Mouse (Mus musculus) heart, postnatal 0 days (tissue): ENCODE measurements around the gene Gnaq. TPM values are rescaled to one million over a fixed set of nuclear protein-coding genes. Genes with fewer than 3 reads are reported as not detected.
A peak's percentile ranks its signal among the peaks of the same experiment; 100 is the strongest.

Experiments used
- ATAC-seq: fragments of 200-750 bp; cut with Nextera tagmentation; 2 replicates; pipeline ENCODE4 v1.8.0; 2017; ENCODE audit warnings: low read depth, moderate number of reproducible peaks, moderate library complexity; ENCODE audit not compliant: insufficient read depth
- DNase-seq: peaks from one replicate; pipeline ENCODE4 v3.0.0-alpha.2; 2016; ENCODE audit warnings: low spot score
- H3K27ac ChIP-seq: fragments of 300-500 bp; sonication (generic); 2 replicates; pipeline ENCODE4 v1.5.1; 2014; ENCODE audit warnings: low read depth, mild to moderate bottlenecking
- H3K27me3 ChIP-seq: fragments of 300-500 bp; sonication (generic); 2 replicates; pipeline ENCODE4 v1.6.1; 2014; ENCODE audit warnings: low read length, mixed read lengths; ENCODE audit not compliant: control insufficient read depth, insufficient read depth
- H3K36me3 ChIP-seq: fragments of 300-500 bp; sonication (generic); replicated peaks from 2 replicates; pipeline ENCODE4 v1.6.1; 2014; ENCODE audit warnings: low read length, mixed read lengths; ENCODE audit not compliant: control insufficient read depth, insufficient read depth
- H3K4me1 ChIP-seq: fragments of 300-500 bp; sonication (generic); 2 replicates; pipeline ENCODE4 v1.6.1; 2014; ENCODE audit warnings: antibody characterized with exemption; ENCODE audit not compliant: control insufficient read depth, insufficient read depth
- H3K4me2 ChIP-seq: fragments of 300-500 bp; sonication (generic); 2 replicates; pipeline ENCODE4 v1.6.1; 2014; ENCODE audit warnings: low read depth, mild to moderate bottlenecking, low read length, moderate library complexity
- H3K4me3 ChIP-seq: fragments of 300-500 bp; sonication (generic); 2 replicates; pipeline ENCODE4 v1.5.1; 2014; ENCODE audit warnings: low read depth, low read length
- H3K9ac ChIP-seq: fragments of 300-500 bp; sonication (generic); replicated peaks from 2 replicates; pipeline ENCODE4 v1.6.1; 2014; ENCODE audit warnings: low read depth, low read length, mixed read lengths
- H3K9me3 ChIP-seq: fragments of 300-500 bp; sonication (generic); replicated peaks from 2 replicates; pipeline ENCODE4 v1.6.1; 2016; ENCODE audit warnings: low read length; ENCODE audit not compliant: control insufficient read depth
- CTCF ChIP-seq: IDR thresholded peaks from 2 replicates; pipeline ENCODE4 v1.5.1; 2016; ENCODE audit warnings: antibody characterized with exemption, control low read depth, low read depth
- EP300 ChIP-seq: IDR thresholded peaks from 2 replicates; pipeline ENCODE4 v1.6.1; 2016; ENCODE audit warnings: antibody characterized with exemption, low read depth
- WGBS: fragments of 180-500 bp; shearing (Covaris S2); extraction: QIAGEN DNeasy Blood & Tissue Kit; methylation state at CpG from one replicate; pipeline ENCODE4 v1.1.7; 2014; 5-methylcytosine and 5-hydroxymethylcytosine counted together
- polyA plus RNA-seq: library from polyadenylated mRNA; unstranded; fragments of >200 nt; fragmentation: Nextera tagmentation; extraction: Ambion mirVana; gene quantifications from 2 replicates; pipeline ENCODE4 v1.2.1, GENCODE M21; 2015
- total RNA-seq: library from RNA; depleted of rRNA; stranded (reverse); fragments of >200 nt; gene quantifications from 2 replicates; pipeline ENCODE4 v1.2.3, GENCODE M21; 2014; ENCODE audit warnings: low replicate concordance

The Gnaq gene
- total and polyA plus RNA-seq, 2 experiments from 2014 or later: 12.7 to 24.6 TPM

GRCm38 (mm10) chr19:16379687-16380086, 247.1 kb downstream of the Gnaq start:
- 52% methylated on average over 8 of the region's 8 CpGs for WGBS
- Histone ChIP-seq H3K9ac (no peak overlapping the region), H3K4me3 (no peak overlapping the region), H3K9me3 (no peaks in the 10 kb centered on the region), H3K36me3 (peaks cover 16% of the 10 kb centered on the region), H3K27ac (no peak overlapping the region), H3K27me3 (no peaks in the 10 kb centered on the region), H3K4me1 (no peaks in the 10 kb centered on the region), H3K4me2 (no peak overlapping the region)
- ATAC-seq (no peak), DNase-seq (no peak)
- no peak for TF ChIP-seq EP300
- TF ChIP-seq CTCF: no peak

GRCm38 (mm10) chr19:16382392-16382791, 249.8 kb downstream of the Gnaq start:
- no peak overlapping the region for H3K9ac ChIP-seq
- TF ChIP-seq CTCF (no peak), EP300 (no peak)
- H3K4me3 ChIP-seq: no peak overlapping the region
- H3K36me3 ChIP-seq: peaks cover 16% of the 10 kb centered on the region
- DNase-seq (no peak), ATAC-seq (no peak)
- WGBS: 79% methylated on average over 2 of the region's 2 CpGs
- H3K27ac ChIP-seq: no peak overlapping the region
- H3K4me2 ChIP-seq: no peak overlapping the region
- no peaks in the 10 kb centered on the region for H3K27me3 ChIP-seq
- H3K4me1 ChIP-seq: no peaks in the 10 kb centered on the region
- no peaks in the 10 kb centered on the region for H3K9me3 ChIP-seq

GRCm38 (mm10) chr19:16383127-16383526, 250.5 kb downstream of the Gnaq start:
- no peak for ATAC-seq
- no peaks in the 10 kb centered on the region for H3K9me3 ChIP-seq
- no peaks in the 10 kb centered on the region for H3K27me3 ChIP-seq
- no peak for DNase-seq
- peaks cover 18% of the 10 kb centered on the region for H3K36me3 ChIP-seq
- H3K4me1 ChIP-seq: no peaks in the 10 kb centered on the region
- H3K4me2 ChIP-seq: no peak overlapping the region
- no peak for TF ChIP-seq EP300
- TF ChIP-seq CTCF: no peak
- H3K27ac ChIP-seq: no peak overlapping the region
- 73% methylated on average over 13 of the region's 13 CpGs for WGBS
- no peak overlapping the region for H3K9ac ChIP-seq
- no peak overlapping the region for H3K4me3 ChIP-seq

GRCm38 (mm10) chr19:16384094-16384493, 251.5 kb downstream of the Gnaq start:
- peaks cover 11% of the 10 kb centered on the region for H3K36me3 ChIP-seq
- H3K9ac ChIP-seq: no peak overlapping the region
- ATAC-seq (no peak), DNase-seq (no peak)
- TF ChIP-seq CTCF: no peak
- H3K27ac ChIP-seq: no peak overlapping the region
- H3K4me2 ChIP-seq: no peak overlapping the region
- no peaks in the 10 kb centered on the region for H3K27me3 ChIP-seq
- no peaks in the 10 kb centered on the region for H3K4me1 ChIP-seq
- H3K9me3 ChIP-seq: no peaks in the 10 kb centered on the region
- no peak overlapping the region for H3K4me3 ChIP-seq
- 95% methylated on average over 6 of the region's 6 CpGs for WGBS

GRCm38 (mm10) chr19:16384957-16385356, 252.3 kb downstream of the Gnaq start:
- Histone ChIP-seq H3K4me2 (no peak overlapping the region), H3K9ac (no peak overlapping the region), H3K27me3 (no peaks in the 10 kb centered on the region), H3K27ac (no peak overlapping the region), H3K36me3 (peaks cover 11% of the 10 kb centered on the region), H3K4me3 (no peak overlapping the region), H3K4me1 (no peaks in the 10 kb centered on the region), H3K9me3 (no peaks in the 10 kb centered on the region)
- TF ChIP-seq EP300 (no peak), CTCF (no peak)
- no peak for DNase-seq
- no peak for ATAC-seq
- 78% methylated on average over 11 of the region's 11 CpGs for WGBS

GRCm38 (mm10) chr19:16386514-16386913, 253.9 kb downstream of the Gnaq start:
- H3K4me1 ChIP-seq: no peaks in the 10 kb centered on the region
- H3K9ac ChIP-seq: no peak overlapping the region
- H3K4me3 ChIP-seq: no peak overlapping the region
- no peak for TF ChIP-seq CTCF
- TF ChIP-seq EP300: no peak
- DNase-seq (peak; percentile 31), ATAC-seq (no peak)
- H3K9me3 ChIP-seq: no peaks in the 10 kb centered on the region
- H3K4me2 ChIP-seq: no peak overlapping the region
- H3K27ac ChIP-seq: no peak overlapping the region
- no peaks in the 10 kb centered on the region for H3K27me3 ChIP-seq
- 54% methylated on average over 6 of the region's 6 CpGs for WGBS
- H3K36me3 ChIP-seq: peaks cover 11% of the 10 kb centered on the region
